ENCODE assay signal across 19 mouse cellular contexts in the genomic region with DNA sequence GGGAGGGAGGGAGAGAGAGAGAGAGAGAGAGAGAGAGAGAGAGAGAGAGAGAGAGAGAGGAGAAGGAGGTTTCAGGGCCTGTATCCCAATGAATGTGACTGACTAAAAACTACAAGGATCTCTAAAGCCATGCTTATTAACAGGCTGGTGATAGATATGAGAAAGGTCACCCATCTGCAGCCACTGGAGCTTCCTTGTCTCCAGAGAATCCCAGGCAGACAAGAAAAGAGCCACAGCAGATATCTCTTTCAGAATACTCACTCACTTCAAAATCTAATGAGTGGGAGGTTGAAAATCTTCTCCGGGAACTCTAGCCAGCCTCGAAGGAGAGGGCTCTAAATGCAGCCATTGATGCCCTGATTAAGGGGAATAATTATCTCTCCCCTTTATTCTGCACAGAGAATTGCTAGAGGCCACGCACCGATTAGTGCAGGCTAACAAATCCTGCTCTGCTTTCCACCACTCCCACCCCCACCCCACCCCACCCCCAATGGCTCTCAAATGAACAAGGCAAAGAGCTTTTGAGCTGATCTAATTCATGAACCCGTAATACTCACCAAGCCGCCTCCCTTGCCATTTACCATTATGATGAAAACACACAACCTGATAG.
DNase-seq lines count a peak whose midpoint lies in the region; ATAC-seq and TF ChIP-seq lines count a peak whose summit lies in the region.
"Had no signal": no experiment of that assay in that cellular context is flagged by ENCODE, and none has a peak within 500 bp of the region (broad histone marks: within the 10 kb centered on the region; RNA-seq: fewer than 3 reads in every experiment).

No protein-coding gene starts in this region.

- WGBS in hindbrain, embryonic 11.5 days, result 31% methylated on average over 6 of the region's 6 CpGs
- WGBS in hindbrain, embryonic 14.5 days, result 11% methylated on average over 6 of the region's 6 CpGs
- 19% methylated on average over 6 of the region's 6 CpGs for WGBS in embryonic facial prominence, embryonic 10.5 days
- 4% methylated on average over 6 of the region's 6 CpGs for WGBS in forebrain, embryonic 16.5 days
- WGBS in midbrain, embryonic 15.5 days, result 12% methylated on average over 6 of the region's 6 CpGs
- 55% methylated on average over 6 of the region's 6 CpGs for WGBS in stomach, postnatal 0 days

- peak overlapping the region; percentile 17; the same call in 1 of the 2 replicates for H3K27ac ChIP-seq in hindbrain, embryonic 11.5 days (ENCODE audit: low read depth, low read length)
- H3K27ac ChIP-seq in hindbrain, embryonic 14.5 days, result no peak overlapping the region; the same call in none of the 2 replicates
- H3K27ac ChIP-seq in embryonic facial prominence, embryonic 10.5 days (replicated peaks), result peak overlapping the region; percentile 48
- H3K27ac ChIP-seq in forebrain, embryonic 16.5 days (ENCODE audit: low read length), result no peak overlapping the region; the same call in 1 of the 2 replicates
- 0 out of 2 replicates have a peak overlapping the region, but pooled peaks have one; percentile 21 for H3K27ac ChIP-seq in midbrain, embryonic 15.5 days
- no peak overlapping the region for H3K27ac ChIP-seq in stomach, postnatal 0 days (replicated peaks)
- H3K27ac ChIP-seq: hindbrain, embryonic 15.5 days; left cerebral cortex, adult 2 months; liver, embryonic 12.5 days had no signal

- TF ChIP-seq CTCF in stomach, postnatal 0 days (IDR thresholded peaks at IDR 0.05; ENCODE audit: low read depth), result no peak

- H3K4me3 ChIP-seq in hindbrain, embryonic 11.5 days (ENCODE audit: low read depth, low read length), result no peak overlapping the region
- no peak overlapping the region for H3K4me3 ChIP-seq in hindbrain, embryonic 14.5 days (replicated peaks; ENCODE audit: low read length)
- H3K4me3 ChIP-seq in embryonic facial prominence, embryonic 10.5 days, result 0 out of 2 replicates have a peak overlapping the region, but pooled peaks have one; percentile 18
- no peak overlapping the region for H3K4me3 ChIP-seq in forebrain, embryonic 16.5 days (replicated peaks; ENCODE audit: low read length)
- H3K4me3 ChIP-seq in midbrain, embryonic 15.5 days, result no peak overlapping the region
- H3K4me3 ChIP-seq in stomach, postnatal 0 days (ENCODE audit: low read depth, low read length), result no peak overlapping the region
- H3K4me3 ChIP-seq: hindbrain, embryonic 15.5 days; left cerebral cortex, adult 2 months; liver, embryonic 12.5 days; myocyte had no signal

- H3K9me3 ChIP-seq in hindbrain, embryonic 11.5 days (ENCODE audit: control insufficient read depth, low read length), result 0 out of 2 replicates have a peak, but pooled peaks cover 3% of the 10 kb centered on the region
- H3K9me3 ChIP-seq in hindbrain, embryonic 14.5 days (ENCODE audit: control insufficient read depth, low read length), result 0 out of 2 replicates have a peak, but pooled peaks cover 3% of the 10 kb centered on the region
- peaks cover 4% of the 10 kb centered on the region; the same call in 1 of the 2 replicates for H3K9me3 ChIP-seq in embryonic facial prominence, embryonic 10.5 days
- peaks cover 3% of the 10 kb centered on the region; the same call in 1 of the 2 replicates for H3K9me3 ChIP-seq in forebrain, embryonic 16.5 days (ENCODE audit: control insufficient read depth, low read length)
- H3K9me3 ChIP-seq in midbrain, embryonic 15.5 days, result no peaks in the 10 kb centered on the region
- no peaks in the 10 kb centered on the region for H3K9me3 ChIP-seq in stomach, postnatal 0 days (ENCODE audit: control insufficient read depth, low read length)
- H3K9me3 ChIP-seq: hindbrain, embryonic 15.5 days had no signal

- ATAC-seq in hindbrain, embryonic 11.5 days (ENCODE audit: low FRiP score), result no peak; the same call in 1 of the 2 replicates
- no peak for ATAC-seq in hindbrain, embryonic 14.5 days (ENCODE audit: low FRiP score)
- ATAC-seq in forebrain, embryonic 16.5 days, result peak; percentile 70
- no peak; the same call in 1 of the 2 replicates for ATAC-seq in midbrain, embryonic 15.5 days (replicated peaks)
- no peak for ATAC-seq in stomach, postnatal 0 days (ENCODE audit: low FRiP score, low TSS enrichment)
- ATAC-seq: liver, embryonic 12.5 days had no signal

- no peaks in the 10 kb centered on the region for H3K27me3 ChIP-seq in hindbrain, embryonic 11.5 days (ENCODE audit: control insufficient read depth, insufficient read depth, low read length)
- H3K27me3 ChIP-seq in hindbrain, embryonic 14.5 days (ENCODE audit: control insufficient read depth, insufficient read depth, low read length), result no peaks in the 10 kb centered on the region
- H3K27me3 ChIP-seq in embryonic facial prominence, embryonic 10.5 days (replicated peaks; ENCODE audit: low read depth, poor library complexity, severe bottlenecking), result no peaks in the 10 kb centered on the region
- no peaks in the 10 kb centered on the region for H3K27me3 ChIP-seq in forebrain, embryonic 16.5 days (replicated peaks; ENCODE audit: control insufficient read depth, insufficient read depth, low read length)
- no peaks in the 10 kb centered on the region for H3K27me3 ChIP-seq in midbrain, embryonic 15.5 days (replicated peaks)
- no peaks in the 10 kb centered on the region for H3K27me3 ChIP-seq in stomach, postnatal 0 days (ENCODE audit: control insufficient read depth, insufficient read depth, low read length)
- H3K27me3 ChIP-seq: CH12.LX; hindbrain, embryonic 15.5 days; liver, embryonic 12.5 days had no signal

- no peak for TF ChIP-seq EP300 in stomach, postnatal 0 days (optimal IDR thresholded peaks at IDR 0.05)

- no peak overlapping the region for H3K9ac ChIP-seq in hindbrain, embryonic 11.5 days (ENCODE audit: low read depth, low read length)
- no peak overlapping the region for H3K9ac ChIP-seq in hindbrain, embryonic 14.5 days
- no peak overlapping the region for H3K9ac ChIP-seq in forebrain, embryonic 16.5 days (replicated peaks; ENCODE audit: low read depth, low read length)
- no peak overlapping the region for H3K9ac ChIP-seq in midbrain, embryonic 15.5 days
- H3K9ac ChIP-seq in stomach, postnatal 0 days (ENCODE audit: low read length), result no peak overlapping the region
- H3K9ac ChIP-seq: hindbrain, embryonic 15.5 days; liver, embryonic 12.5 days had no signal

- peaks cover 3% of the 10 kb centered on the region; the same call in 1 of the 2 replicates for H3K4me1 ChIP-seq in hindbrain, embryonic 11.5 days (replicated peaks; ENCODE audit: control insufficient read depth, insufficient read depth, low read length)
- peaks cover 6% of the 10 kb centered on the region; the same call in 1 of the 2 replicates for H3K4me1 ChIP-seq in hindbrain, embryonic 14.5 days (replicated peaks; ENCODE audit: control insufficient read depth, insufficient read depth, low read length)
- H3K4me1 ChIP-seq in embryonic facial prominence, embryonic 10.5 days, result peaks cover 10% of the 10 kb centered on the region
- H3K4me1 ChIP-seq in forebrain, embryonic 16.5 days (replicated peaks; ENCODE audit: control insufficient read depth, insufficient read depth, low read length), result peaks cover 10% of the 10 kb centered on the region
- H3K4me1 ChIP-seq in midbrain, embryonic 15.5 days, result peaks cover 7% of the 10 kb centered on the region
- no peaks in the 10 kb centered on the region for H3K4me1 ChIP-seq in stomach, postnatal 0 days (replicated peaks; ENCODE audit: control insufficient read depth, insufficient read depth)
- H3K4me1 ChIP-seq: liver, embryonic 12.5 days had no signal

- DNase-seq in hindbrain, embryonic 11.5 days (ENCODE audit: low spot score), result peak; percentile 13
- no peak for DNase-seq in hindbrain, embryonic 14.5 days (ENCODE audit: low spot score)
- DNase-seq in embryonic facial prominence, embryonic 10.5 days (ENCODE audit: low spot score), result peak; percentile 30
- no peak for DNase-seq in thymus, adult 18-20 months
- DNase-seq in stomach, postnatal 0 days (ENCODE audit: low spot score), result no peak
- DNase-seq in right cerebral cortex, adult 18-20 months, result no peak
- DNase-seq: adrenal gland, adult 2 months; cerebellum, adult 18-20 months; cerebellum, postnatal 36 days; kidney, adult 11 months; kidney, postnatal 10 days; thymus, adult 2 months had no signal

- no peaks in the 10 kb centered on the region for H3K36me3 ChIP-seq in hindbrain, embryonic 11.5 days (ENCODE audit: control insufficient read depth, insufficient read depth, low read length)
- H3K36me3 ChIP-seq in hindbrain, embryonic 14.5 days (replicated peaks; ENCODE audit: control insufficient read depth, insufficient read depth), result no peaks in the 10 kb centered on the region
- no peaks in the 10 kb centered on the region for H3K36me3 ChIP-seq in embryonic facial prominence, embryonic 10.5 days (replicated peaks)
- H3K36me3 ChIP-seq in forebrain, embryonic 16.5 days (ENCODE audit: control insufficient read depth, insufficient read depth), result no peaks in the 10 kb centered on the region
- H3K36me3 ChIP-seq in midbrain, embryonic 15.5 days (replicated peaks), result no peaks in the 10 kb centered on the region
- no peaks in the 10 kb centered on the region for H3K36me3 ChIP-seq in stomach, postnatal 0 days (ENCODE audit: control insufficient read depth, insufficient read depth, low read length)
- H3K36me3 ChIP-seq: hindbrain, embryonic 15.5 days; liver, embryonic 12.5 days had no signal

- no peak overlapping the region for H3K4me2 ChIP-seq in hindbrain, embryonic 11.5 days (replicated peaks; ENCODE audit: low read depth, low read length)
- no peak overlapping the region for H3K4me2 ChIP-seq in hindbrain, embryonic 14.5 days (replicated peaks)
- no peak overlapping the region for H3K4me2 ChIP-seq in forebrain, embryonic 16.5 days (ENCODE audit: low read length)
- H3K4me2 ChIP-seq in midbrain, embryonic 15.5 days, result no peak overlapping the region
- no peak overlapping the region for H3K4me2 ChIP-seq in stomach, postnatal 0 days (replicated peaks; ENCODE audit: low read depth)
- H3K4me2 ChIP-seq: hindbrain, embryonic 15.5 days; liver, embryonic 12.5 days had no signal

Comparison
In these comparisons a context has a peak if more than half of its experiments do, and no peak if none do; other contexts are left out.
1. DNase-seq: peak in hindbrain, embryonic 11.5 days (single experiment) and embryonic facial prominence, embryonic 10.5 days (single experiment); none in hindbrain, embryonic 14.5 days (single experiment), thymus, adult 18-20 months (0 of 2), stomach, postnatal 0 days (single experiment) and right cerebral cortex, adult 18-20 months (single experiment).
2. H3K27ac ChIP-seq: peak in hindbrain, embryonic 11.5 days (single experiment), embryonic facial prominence, embryonic 10.5 days (single experiment) and midbrain, embryonic 15.5 days (single experiment); none in hindbrain, embryonic 14.5 days (single experiment), forebrain, embryonic 16.5 days (single experiment) and stomach, postnatal 0 days (single experiment).